Mouse (Mus musculus) kidney, adult 2 months (tissue): ENCODE data around the gene Taf10. TPM values are rescaled to one million over a fixed set of nuclear protein-coding genes. Genes with fewer than 3 reads are reported as not detected.
"Not testable (repeated sequence)": the region's sequence is repeated elsewhere in the genome, so short reads cannot be mapped to it uniquely, and the experiment has no call there.

Experiments used
- DNase-seq: peaks from one replicate; pipeline ENCODE4 v3.0.0; 2021
- H3K27ac ChIP-seq: fragments of 200-500 bp; 2 replicates; pipeline ENCODE4 v1.5.1; 2012; ENCODE audit warnings: low read depth, low read length, control low read depth, inconsistent platforms; ENCODE audit not compliant: insufficient read depth
- H3K27me3 ChIP-seq: fragments of 200-500 bp; replicated peaks from 2 replicates; pipeline ENCODE4 v1.6.1; 2012; ENCODE audit warnings: mild to moderate bottlenecking, moderate library complexity, low read length, inconsistent platforms; ENCODE audit not compliant: control insufficient read depth, insufficient read depth
- H3K36me3 ChIP-seq: fragments of 200-500 bp; 2 replicates; pipeline ENCODE4 v1.6.1; 2012; ENCODE audit warnings: mild to moderate bottlenecking, moderate library complexity, low read length, inconsistent platforms; ENCODE audit not compliant: control insufficient read depth, insufficient read depth
- H3K4me1 ChIP-seq: fragments of 200-500 bp; 2 replicates; pipeline ENCODE4 v1.6.1; 2011; ENCODE audit warnings: low read length; ENCODE audit not compliant: control insufficient read depth, insufficient read depth
- H3K4me3 ChIP-seq: fragments of 200-500 bp; 2 replicates; pipeline ENCODE4 v1.5.1; 2011; ENCODE audit warnings: mild to moderate bottlenecking, low read depth, low read length, control low read depth; ENCODE audit not compliant: insufficient read depth
- CTCF ChIP-seq: fragments of 200-500 bp; conservative IDR thresholded peaks from 2 replicates; pipeline ENCODE4 v1.5.1; 2011; ENCODE audit warnings: low read depth, mild to moderate bottlenecking, control low read depth, low read length, moderate library complexity, mixed read lengths; ENCODE audit not compliant: insufficient read depth, insufficient read length
- POLR2A ChIP-seq: fragments of 200-500 bp; IDR thresholded peaks from one replicate; pipeline ENCODE4 v1.6.1; 2011; ENCODE audit warnings: low read depth, low read length, control low read depth
- WGBS: fragments of 180-500 bp; shearing (Covaris S2); methylation state at CpG from one replicate; pipeline ENCODE4 v1.1.7; 2018; 5-methylcytosine and 5-hydroxymethylcytosine counted together
- polyA plus RNA-seq: library from polyadenylated mRNA; depleted of rRNA; stranded (reverse); fragments of >200 nt; gene quantifications from 2 replicates; pipeline ENCODE4 v1.2.3, GENCODE M21; 2012

Taf10 gene
- polyA plus RNA-seq, 1 experiment, result 437 TPM

DNA sequence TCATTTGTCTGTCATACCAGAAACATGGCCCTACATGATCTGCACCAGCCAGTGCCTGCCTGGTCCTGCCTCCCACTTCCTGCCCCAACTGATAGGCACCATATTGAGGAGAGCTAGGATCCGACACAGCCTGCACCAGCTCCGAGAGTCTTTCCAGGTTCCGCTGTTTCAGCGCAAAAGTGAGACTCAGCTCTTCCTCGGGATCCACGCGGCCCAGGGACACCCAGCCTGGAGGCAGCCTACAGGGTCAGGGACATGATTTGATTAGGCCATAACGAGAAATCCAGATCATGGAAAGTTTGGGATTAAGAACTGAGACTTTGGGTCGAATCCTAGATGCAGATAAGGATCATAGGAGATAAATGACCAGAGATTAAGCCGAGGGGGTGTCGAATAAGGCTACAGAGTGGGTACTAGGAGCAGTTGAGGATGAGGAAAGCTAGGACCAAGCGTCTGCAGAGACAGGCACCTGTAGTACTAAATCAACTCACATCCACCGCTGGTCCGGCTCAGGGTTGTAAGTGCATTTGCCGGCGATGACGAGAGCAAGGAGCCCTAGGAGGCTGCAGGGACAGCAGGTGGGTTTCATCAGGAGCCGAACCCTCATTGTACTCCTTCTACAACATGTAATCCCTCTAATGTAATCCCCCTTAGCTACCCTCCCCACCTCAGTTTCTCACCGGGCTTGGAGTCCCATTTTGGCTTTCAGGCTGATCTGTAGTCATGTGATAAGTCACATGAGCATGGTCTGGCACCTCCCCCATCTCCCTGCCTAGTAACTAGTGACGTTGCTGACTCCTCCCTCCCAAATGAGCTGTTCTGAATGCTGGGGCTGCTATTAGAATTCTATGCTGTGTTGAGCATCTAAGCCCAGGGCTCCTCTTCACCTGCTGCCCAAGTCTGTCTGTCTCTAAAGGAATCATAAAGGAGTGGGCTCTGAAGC lies 7.6 kb upstream of the Taf10 start, which contains the start of gene Tpp1:
Gene Tpp1, minus strand, starts transcription at position 745 of the 943 bp plus-strand sequence.
- Histone ChIP-seq H3K4me1 (peaks cover 3% of the 10 kb centered on the region; the same call in 1 of the 2 replicates), H3K36me3 (no peaks in the 10 kb centered on the region), H3K27me3 (no peaks in the 10 kb centered on the region), H3K27ac (peak within 1 kb of the TSS; percentile 50), H3K4me3 (peak within 1 kb of the TSS; percentile 95)
- DNase-seq, result peak; percentile 97
- TF ChIP-seq CTCF (no peak), POLR2A (peak; percentile 11)
- 10% methylated on average over 20 of the region's 20 CpGs for WGBS

DNA sequence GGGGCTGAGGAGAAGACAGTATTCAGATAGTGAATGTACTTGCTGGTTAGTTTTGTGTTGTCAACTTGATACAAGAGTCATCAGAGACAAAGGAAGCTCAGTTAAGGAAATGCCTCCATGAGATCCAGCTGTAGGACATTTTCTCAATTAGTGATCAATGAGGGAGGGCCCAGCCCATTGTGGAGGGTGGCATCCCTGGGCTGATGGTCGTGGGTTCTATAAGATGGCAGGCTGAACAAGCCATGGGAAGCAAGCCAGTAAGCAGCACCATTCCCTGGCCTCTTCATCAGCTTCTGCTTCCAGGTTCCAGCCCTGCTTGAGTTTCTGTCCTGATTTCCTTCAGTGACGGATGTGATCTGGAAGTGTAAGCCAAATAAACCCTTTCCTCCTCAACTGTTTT lies 3.6 kb upstream of the Taf10 start:
- 0 out of 2 replicates have a peak, but pooled peaks cover 2% of the 10 kb centered on the region for H3K36me3 ChIP-seq
- H3K4me3 ChIP-seq, result no peak overlapping the region
- H3K4me1 ChIP-seq, result peaks cover 11% of the 10 kb centered on the region; the same call in 1 of the 2 replicates
- H3K27ac ChIP-seq, result no peak overlapping the region
- TF ChIP-seq CTCF (no peak), POLR2A (no peak)
- H3K27me3 ChIP-seq, result no peaks in the 10 kb centered on the region
- no peak for DNase-seq
- WGBS, result 83% methylated on average over 2 of the region's 2 CpGs

DNA sequence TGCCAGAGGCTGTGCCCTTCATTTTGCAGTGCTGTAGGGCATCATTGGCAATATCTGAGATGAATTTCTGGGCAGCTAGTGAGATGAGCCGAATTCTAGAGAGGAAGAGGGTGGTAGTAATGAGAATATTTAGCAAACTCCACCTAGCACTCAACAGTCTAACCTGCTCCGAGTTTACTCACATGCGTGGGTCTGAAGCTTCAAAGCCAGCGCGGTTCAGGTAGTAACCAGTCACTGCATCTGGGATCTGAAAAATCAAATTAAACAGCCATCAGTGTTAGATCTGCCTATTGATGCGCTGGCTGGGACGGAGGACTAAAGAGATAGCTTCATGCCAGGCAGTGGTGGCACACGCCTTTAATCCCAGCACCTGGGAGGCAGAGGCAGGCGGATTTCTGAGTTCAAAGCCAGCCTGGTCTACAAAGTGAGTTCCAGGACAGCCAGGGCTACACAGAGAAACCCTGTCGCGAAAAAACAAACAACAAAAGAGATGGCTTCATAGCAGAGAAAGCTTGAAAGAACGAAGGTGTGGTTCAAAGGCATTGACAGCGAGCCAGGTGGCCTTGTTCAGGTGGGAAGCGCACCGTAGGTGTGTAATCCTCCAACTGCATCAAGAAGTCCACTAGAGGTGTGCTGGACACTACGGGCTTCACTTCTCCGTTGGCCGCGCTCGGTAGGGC lies 775 bp downstream of the Taf10 start:
- peak overlapping the region; percentile 78 for H3K4me3 ChIP-seq
- H3K4me1 ChIP-seq, H3K27me3 ChIP-seq, H3K27ac ChIP-seq, DNase-seq, H3K36me3 ChIP-seq: not testable (repeated sequence)
- 31% methylated on average over 20 of the region's 20 CpGs for WGBS

DNA sequence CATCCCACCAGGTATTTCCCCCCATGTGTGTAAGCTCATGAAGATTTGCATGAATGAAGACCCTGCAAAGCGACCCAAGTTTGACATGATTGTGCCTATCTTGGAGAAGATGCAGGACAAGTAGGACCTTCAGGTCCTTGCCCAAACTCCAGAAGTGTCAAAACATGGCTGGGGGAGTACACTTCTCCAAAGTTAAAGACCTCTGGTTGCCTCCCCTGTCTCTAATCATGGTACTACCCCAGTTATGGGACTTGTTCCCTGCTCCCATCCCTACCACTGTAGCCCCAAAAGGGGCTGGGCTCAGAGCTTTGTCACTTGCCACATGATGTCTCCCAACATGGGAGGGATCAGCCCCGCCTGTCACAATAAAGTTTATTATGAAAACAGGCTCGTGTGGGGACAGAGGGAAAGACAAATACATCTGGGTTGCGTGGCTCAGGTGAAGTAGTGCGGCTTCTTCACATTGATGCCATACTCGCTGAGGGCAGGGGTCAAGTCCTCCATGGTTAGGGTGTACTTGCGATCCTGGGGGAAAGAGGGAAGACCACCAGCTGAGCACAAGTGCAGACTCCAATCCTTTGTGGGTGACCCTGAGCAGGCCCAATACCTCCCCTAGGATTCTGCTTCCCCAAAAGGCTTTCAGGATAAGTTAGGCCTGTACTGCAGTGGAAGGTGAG lies 1.5 kb downstream of the Taf10 start:
- not testable (repeated sequence) for H3K4me1 ChIP-seq, H3K27me3 ChIP-seq, H3K27ac ChIP-seq, H3K36me3 ChIP-seq, DNase-seq, H3K4me3 ChIP-seq
- WGBS, result 78% methylated on average over 7 of the region's 7 CpGs

DNA sequence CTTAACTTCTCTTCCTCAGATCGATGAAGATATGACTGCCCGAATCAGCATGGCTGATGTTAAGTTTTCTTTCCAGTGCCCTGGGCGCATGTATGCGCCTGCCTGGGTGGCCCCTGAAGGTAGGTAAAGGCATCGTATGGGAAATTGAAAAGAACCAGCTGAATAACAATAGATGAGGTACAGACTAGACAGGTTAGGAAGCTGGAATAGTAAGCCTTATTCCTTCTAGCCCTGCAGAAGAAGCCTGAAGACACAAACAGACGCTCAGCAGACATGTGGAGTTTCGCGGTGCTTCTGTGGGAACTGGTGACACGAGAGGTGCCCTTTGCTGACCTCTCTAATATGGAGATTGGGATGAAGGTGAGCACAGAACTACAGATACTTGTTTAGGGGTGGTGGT lies 2.2 kb downstream of the Taf10 start:
- 84% methylated on average over 9 of the region's 9 CpGs for WGBS
- no peak for DNase-seq
- TF ChIP-seq POLR2A, result no peak
- no peak for TF ChIP-seq CTCF
- H3K4me1 ChIP-seq, result peaks cover 12% of the 10 kb centered on the region; the same call in 1 of the 2 replicates
- H3K36me3 ChIP-seq, result peaks cover 2% of the 10 kb centered on the region; the same call in 1 of the 2 replicates
- H3K27me3 ChIP-seq, result no peaks in the 10 kb centered on the region
- no peak overlapping the region for H3K4me3 ChIP-seq
- no peak overlapping the region for H3K27ac ChIP-seq

- no peaks in the 10 kb centered on the region for H3K27me3 ChIP-seq
- H3K4me3 ChIP-seq, result no peak overlapping the region
- no peak for DNase-seq
- TF ChIP-seq POLR2A (no peak), CTCF (no peak)
- 75% methylated on average over 6 of the region's 6 CpGs for WGBS
- H3K36me3 ChIP-seq, result no peaks in the 10 kb centered on the region; the same call in 1 of the 2 replicates
- H3K4me1 ChIP-seq, result peaks cover 12% of the 10 kb centered on the region; the same call in 1 of the 2 replicates
- H3K27ac ChIP-seq, result no peak overlapping the region
These were observed 3.3 kb downstream of the Taf10 start for GRCm38 (mm10) chr7:105740851-105741250.

- DNase-seq, result no peak
- TF ChIP-seq POLR2A, result no peak
- no peak for TF ChIP-seq CTCF
- WGBS, result 85% methylated on average over 13 of the region's 13 CpGs
- no peak overlapping the region for H3K4me3 ChIP-seq
- H3K27me3 ChIP-seq, result no peaks in the 10 kb centered on the region
- H3K27ac ChIP-seq, result no peak overlapping the region
- H3K4me1 ChIP-seq, result peaks cover 15% of the 10 kb centered on the region; the same call in 1 of the 2 replicates
- no peaks in the 10 kb centered on the region; the same call in 1 of the 2 replicates for H3K36me3 ChIP-seq
These were observed 3.9 kb downstream of the Taf10 start for GRCm38 (mm10) chr7:105740089-105740795.
